Mouse (Mus musculus): ENCODE data around the gene Usp28. TPM values are rescaled to one million over a fixed set of nuclear protein-coding genes. Genes with fewer than 3 reads are reported as not detected.

Gene Usp28
- polyA plus RNA-seq, 1 experiment = 15.2 TPM

- no peak for DNase-seq (ENCODE audit: low read depth in 1 of 2, low spot score in 2 of 2)
- TF ChIP-seq POLR2A (IDR thresholded peaks at IDR 0.05; ENCODE audit: low read depth, low read length) (no peak), CTCF (IDR thresholded peaks at IDR 0.05; ENCODE audit: extremely low read depth, insufficient read depth, insufficient read length, insufficient replicate concordance) (no peak)
- WGBS = 79% methylated on average over 3 of the region's 3 CpGs
- 0 out of 2 replicates have a peak, but pooled peaks cover 2% of the 10 kb centered on the region for H3K4me1 ChIP-seq (ENCODE audit: control insufficient read depth, insufficient read depth, insufficient read length)
- peaks cover 2% of the 10 kb centered on the region; the same call in 1 of the 2 replicates for H3K36me3 ChIP-seq (ENCODE audit: control insufficient read depth, insufficient read depth, low read length)
- no peaks in the 10 kb centered on the region for H3K27me3 ChIP-seq (ENCODE audit: control insufficient read depth, insufficient read depth, low read length)
- no peak overlapping the region for H3K4me3 ChIP-seq (ENCODE audit: extremely low read depth, insufficient read depth, insufficient read length)
- no peak overlapping the region for H3K27ac ChIP-seq (ENCODE audit: insufficient read depth, low read length)
Measured at GRCm38 (mm10) chr9:49054028-49054427, 68.9 kb downstream of the Usp28 start.

GRCm38 (mm10) chr9:49055333-49056205 is 70.4 kb downstream of the Usp28 start, which contains the start of gene Zw10:
Gene Zw10, plus strand, starts transcription at chr9:49055613.
- peak; percentile 80 to 95 for DNase-seq (ENCODE audit: low read depth in 1 of 2, low spot score in 2 of 2)
- Histone ChIP-seq H3K4me1 (ENCODE audit: control insufficient read depth, insufficient read depth, insufficient read length) (0 out of 2 replicates have a peak, but pooled peaks cover 2% of the 10 kb centered on the region), H3K4me3 (ENCODE audit: extremely low read depth, insufficient read depth, insufficient read length) (peak within 1 kb of the TSS; percentile 72), H3K27me3 (ENCODE audit: control insufficient read depth, insufficient read depth, low read length) (no peaks in the 10 kb centered on the region), H3K27ac (ENCODE audit: insufficient read depth, low read length) (peak within 1 kb of the TSS; percentile 35), H3K36me3 (ENCODE audit: control insufficient read depth, insufficient read depth, low read length) (peaks cover 4% of the 10 kb centered on the region; the same call in 1 of the 2 replicates)
- TF ChIP-seq POLR2A (IDR thresholded peaks at IDR 0.05; ENCODE audit: low read depth, low read length) = peak; percentile 20; the same call in 1 of the 2 replicates
- no peak for TF ChIP-seq CTCF (IDR thresholded peaks at IDR 0.05; ENCODE audit: extremely low read depth, insufficient read depth, insufficient read length, insufficient replicate concordance)
- under 1% methylated on average over 53 of the region's 53 CpGs for WGBS

GRCm38 (mm10) chr9:49076847-49077246 is 91.7 kb downstream of the Usp28 start:
- 93% methylated on average over 3 of the region's 3 CpGs for WGBS
- no peaks in the 10 kb centered on the region for H3K27me3 ChIP-seq (ENCODE audit: control insufficient read depth, insufficient read depth, low read length)
- no peak overlapping the region for H3K4me3 ChIP-seq (ENCODE audit: extremely low read depth, insufficient read depth, insufficient read length)
- DNase-seq (ENCODE audit: low read depth in 1 of 2, low spot score in 2 of 2) = no peak
- TF ChIP-seq POLR2A (IDR thresholded peaks at IDR 0.05; ENCODE audit: low read depth, low read length) (no peak), CTCF (IDR thresholded peaks at IDR 0.05; ENCODE audit: extremely low read depth, insufficient read depth, insufficient read length, insufficient replicate concordance) (no peak)
- no peaks in the 10 kb centered on the region for H3K4me1 ChIP-seq (ENCODE audit: control insufficient read depth, insufficient read depth, insufficient read length)
- no peak overlapping the region for H3K27ac ChIP-seq (ENCODE audit: insufficient read depth, low read length)
- H3K36me3 ChIP-seq (ENCODE audit: control insufficient read depth, insufficient read depth, low read length) = peaks cover 36% of the 10 kb centered on the region

- WGBS = 87% methylated on average over 5 of the region's 5 CpGs
- H3K36me3 ChIP-seq (ENCODE audit: control insufficient read depth, insufficient read depth, low read length) = peaks cover 21% of the 10 kb centered on the region
Measured at GRCm38 (mm10) chr9:49081107-49081506, 95.9 kb downstream of the Usp28 start, which contains the start of gene Tmprss5. Gene Tmprss5, plus strand, starts transcription at chr9:49081260.

GRCm38 (mm10) chr9:49081561-49081960 is 96.4 kb downstream of the Usp28 start:
- TF ChIP-seq POLR2A (IDR thresholded peaks at IDR 0.05; ENCODE audit: low read depth, low read length) (no peak), CTCF (IDR thresholded peaks at IDR 0.05; ENCODE audit: extremely low read depth, insufficient read depth, insufficient read length, insufficient replicate concordance) (peak; percentile 27; the same call in 1 of the 2 replicates)
- H3K4me1 ChIP-seq (ENCODE audit: control insufficient read depth, insufficient read depth, insufficient read length) = no peaks in the 10 kb centered on the region
- no peak overlapping the region for H3K4me3 ChIP-seq (ENCODE audit: extremely low read depth, insufficient read depth, insufficient read length)
- H3K27me3 ChIP-seq (ENCODE audit: control insufficient read depth, insufficient read depth, low read length) = no peaks in the 10 kb centered on the region
- no peak for DNase-seq (ENCODE audit: low read depth in 1 of 2, low spot score in 2 of 2)
- WGBS = 41% methylated on average over 4 of the region's 4 CpGs
- no peak overlapping the region for H3K27ac ChIP-seq (ENCODE audit: insufficient read depth, low read length)
- H3K36me3 ChIP-seq (ENCODE audit: control insufficient read depth, insufficient read depth, low read length) = peaks cover 21% of the 10 kb centered on the region

More at GRCm38 (mm10) chr9:49081107-49081506, 95.9 kb downstream of the Usp28 start, which contains the start of gene Tmprss5:
- H3K27ac ChIP-seq (ENCODE audit: insufficient read depth, low read length) = no peak within 1 kb of the TSS
- no peak for DNase-seq (ENCODE audit: low read depth in 1 of 2, low spot score in 2 of 2)
- TF ChIP-seq POLR2A (IDR thresholded peaks at IDR 0.05; ENCODE audit: low read depth, low read length) (no peak), CTCF (IDR thresholded peaks at IDR 0.05; ENCODE audit: extremely low read depth, insufficient read depth, insufficient read length, insufficient replicate concordance) (no peak)
- H3K4me3 ChIP-seq (ENCODE audit: extremely low read depth, insufficient read depth, insufficient read length) = no peak within 1 kb of the TSS
- H3K4me1 ChIP-seq (ENCODE audit: control insufficient read depth, insufficient read depth, insufficient read length) = no peaks in the 10 kb centered on the region
- no peaks in the 10 kb centered on the region for H3K27me3 ChIP-seq (ENCODE audit: control insufficient read depth, insufficient read depth, low read length)

- no peak for DNase-seq (ENCODE audit: low read depth in 1 of 2, low spot score in 2 of 2)
- Histone ChIP-seq H3K4me1 (ENCODE audit: control insufficient read depth, insufficient read depth, insufficient read length) (no peaks in the 10 kb centered on the region), H3K4me3 (ENCODE audit: extremely low read depth, insufficient read depth, insufficient read length) (no peak overlapping the region), H3K27ac (ENCODE audit: insufficient read depth, low read length) (no peak overlapping the region), H3K36me3 (ENCODE audit: control insufficient read depth, insufficient read depth, low read length) (no peaks in the 10 kb centered on the region), H3K27me3 (ENCODE audit: control insufficient read depth, insufficient read depth, low read length) (no peaks in the 10 kb centered on the region)
- 87% methylated on average over 11 of the region's 11 CpGs for WGBS
- TF ChIP-seq POLR2A (IDR thresholded peaks at IDR 0.05; ENCODE audit: low read depth, low read length) (no peak), CTCF (IDR thresholded peaks at IDR 0.05; ENCODE audit: extremely low read depth, insufficient read depth, insufficient read length, insufficient replicate concordance) (no peak)
Measured at GRCm38 (mm10) chr9:49087317-49087716, 102.1 kb downstream of the Usp28 start.

Other genes with a start within 250 kb of the Usp28 start
- gene Zbtb16, start 149.2 kb upstream of the Usp28 start, polyA plus RNA-seq (2012; rRNA removed) = 2.5 and 3.1 TPM in 2 replicates
- 0.05 TPM in 1 of 2 replicates, not detected in the other for gene Htr3a, start 74.3 kb upstream of the Usp28 start, polyA plus RNA-seq (2012; rRNA removed)
- gene Htr3b, start 20.4 kb upstream of the Usp28 start, polyA plus RNA-seq (2012; rRNA removed) = not detected in 2 replicates
- gene Zw10, start 70.2 kb downstream of the Usp28 start, polyA plus RNA-seq (2012; rRNA removed) = 7.8 and 8.1 TPM in 2 replicates
- 0.20 and 0.22 TPM in 2 replicates for gene Tmprss5, start 95.9 kb downstream of the Usp28 start, polyA plus RNA-seq (2012; rRNA removed)